Mouse (Mus musculus) bone marrow macrophage, adult 2 months (primary cell): ENCODE results near the gene Phospho1.

ENCODE experiments used
- CTCF ChIP-seq: IDR thresholded peaks from 2 replicates; pipeline ENCODE4 v1.5.1; 2012; ENCODE audit warnings: low read depth, mild to moderate bottlenecking, low read length, moderate library complexity
- POLR2A ChIP-seq: IDR thresholded peaks from 2 replicates; pipeline ENCODE4 v1.6.1; 2012; ENCODE audit warnings: mild to moderate bottlenecking, low read depth, low read length, borderline replicate concordance

DNA sequence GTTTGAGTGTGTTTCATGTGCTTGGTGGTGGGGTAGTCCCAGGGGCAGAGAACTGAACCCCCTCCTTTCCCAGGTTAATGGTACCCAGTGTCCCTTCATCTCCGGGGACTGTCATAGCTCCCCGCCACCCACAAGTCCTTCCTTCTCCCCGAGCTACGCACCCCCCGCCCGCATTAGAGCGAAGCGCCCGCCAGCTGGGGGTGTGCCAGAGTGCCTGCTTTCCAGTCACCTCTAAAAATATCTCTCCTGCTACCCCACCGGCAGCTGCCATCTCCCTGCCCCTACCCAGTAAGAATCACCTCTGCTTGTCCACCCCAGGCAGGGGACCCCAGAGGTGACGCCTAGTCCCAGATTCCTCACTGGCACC, 561 bp downstream of the Phospho1 start:
- TF ChIP-seq POLR2A (no peak), CTCF (no peak)
